Mouse (Mus musculus) cerebellum, postnatal 14 days (tissue): Measurements from ENCODE around the gene Narfl.

Experiments used
- DNase-seq, 2 experiments: peaks; one replicate each; pipeline ENCODE4 v3.0.0; 2021; ENCODE audit warnings: mixed read lengths in 2 of 2

Gene Narfl

GRCm38 (mm10) chr17:25831451-25832281 is 58.1 kb downstream of the Narfl start:
- DNase-seq: peak; percentile 67 to 77

- DNase-seq: peak; percentile 99 to 100
These were observed 59.1 kb downstream of the Narfl start for GRCm38 (mm10) chr17:25832436-25833290.
